8 mouse cellular contexts compared by ENCODE assay signal in genomic region chr2:165782324-165782723, GRCm38 (mm10).
A peak's percentile ranks its signal among the peaks of the same experiment; 100 is the strongest.
DNase-seq lines count a peak whose midpoint lies in the region; ATAC-seq and TF ChIP-seq lines count a peak whose summit lies in the region.

No protein-coding gene starts in this region.

- ATAC-seq in megakaryocyte progenitor cell, adult 5-6 weeks (replicated peaks; ENCODE audit: poor library complexity), result peak; percentile 83

- peak; percentile 100 for TF ChIP-seq CTCF in left cerebral cortex, adult 2 months (IDR thresholded peaks at IDR 0.05)

- DNase-seq in R1 (ENCODE audit: low read depth, low spot score), result peak; percentile 91
- DNase-seq in cerebellum, adult 9-10 months, result peak; percentile 81
- DNase-seq in frontal cortex, postnatal 14 days (ENCODE audit: low spot score in 2 of 2), result peak; percentile 70 to 86
- peak; percentile 54 for DNase-seq in hindlimb bud, embryonic 11.5 days (ENCODE audit: extremely low spot score, low read depth, low spot score)
- DNase-seq in left cerebral cortex, adult 2 months (ENCODE audit: extremely low spot score in 1 of 2, low spot score in 2 of 2), result peak; percentile 74 to 84
- DNase-seq in right cerebral cortex, adult 18-20 months, result peak; percentile 77
- peak; percentile 38 for DNase-seq in urinary bladder, postnatal 10 days (ENCODE audit: low spot score)

- H3K27ac ChIP-seq in left cerebral cortex, adult 2 months, result no peak overlapping the region

- intact Hi-C loops in left cerebral cortex, adult 2 months (cut with DNase I), result loop anchor here (2.0 to 10.0 kb wide), 2 partner anchors 132 to 782 kb away; no protein-coding TSS in a partner anchor

- no peak overlapping the region for H3K4me3 ChIP-seq in left cerebral cortex, adult 2 months

Comparison
In these comparisons a context has a peak if more than half of its experiments do, and no peak if none do; other contexts are left out.
1. DNase-seq: peak in every context shown above with its lines; median percentile 91 in R1; 81 in cerebellum, adult 9-10 months; 79 in left cerebral cortex, adult 2 months; 78 in frontal cortex, postnatal 14 days; 77 in right cerebral cortex, adult 18-20 months; 54 in hindlimb bud, embryonic 11.5 days; 38 in urinary bladder, postnatal 10 days.